ENCODE assay signal across 12 mouse cellular contexts in the genomic region with DNA sequence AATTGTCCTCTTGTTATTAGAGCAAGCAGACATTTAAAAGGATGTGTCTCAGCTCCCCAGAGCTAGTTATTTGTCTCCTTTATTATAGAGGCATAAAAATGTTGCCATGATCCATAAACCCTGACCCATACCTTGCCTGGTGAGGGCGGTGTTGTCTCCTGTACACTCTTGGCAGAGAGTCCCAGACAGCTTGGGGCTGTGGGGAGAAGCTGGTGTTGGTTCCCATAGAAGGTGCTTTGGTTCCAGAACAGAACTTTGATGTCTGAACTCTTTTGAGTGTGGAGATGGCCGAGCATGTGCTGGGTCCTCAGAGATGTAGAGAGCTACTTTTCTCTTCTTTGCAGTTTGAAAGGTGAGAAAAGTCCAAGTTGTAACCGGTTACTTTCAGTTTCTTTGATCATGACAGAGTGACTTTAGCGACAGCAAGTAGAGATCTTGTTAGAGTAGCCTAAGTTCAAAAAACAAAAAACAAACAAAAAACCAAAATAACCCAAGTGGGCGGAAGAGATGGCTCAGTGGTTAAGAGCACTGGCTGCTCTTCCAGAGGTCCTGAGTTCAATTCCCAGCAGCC. TPM values are rescaled to one million over a fixed set of nuclear protein-coding genes. Genes with fewer than 3 reads are reported as not detected.
DNase-seq lines count a peak whose midpoint lies in the region; ATAC-seq and TF ChIP-seq lines count a peak whose summit lies in the region.
"Had no signal": no experiment of that assay in that cellular context is flagged by ENCODE, and none has a peak within 500 bp of the region (broad histone marks: within the 10 kb centered on the region; RNA-seq: fewer than 3 reads in every experiment).

A gene (minus strand): TSS at position 224 of the 571 bp plus-strand sequence.

- peak within 1 kb of the TSS; percentile 91; the same call in 1 of the 2 replicates for H3K4me3 ChIP-seq in heart, embryonic 15.5 days
- H3K4me3 ChIP-seq in thymus, adult 2 months (ENCODE audit: control insufficient read depth, insufficient read depth, low read length), result peak within 1 kb of the TSS; percentile 18; the same call in 1 of the 2 replicates
- H3K4me3 ChIP-seq in midbrain, embryonic 11.5 days (ENCODE audit: low read depth, low read length), result no peak within 1 kb of the TSS

- peaks cover 32% of the 10 kb centered on the region for H3K4me1 ChIP-seq in heart, embryonic 15.5 days (replicated peaks)
- peaks cover 40% of the 10 kb centered on the region for H3K4me1 ChIP-seq in thymus, adult 2 months (replicated peaks; ENCODE audit: control insufficient read depth, insufficient read depth, low read length)
- H3K4me1 ChIP-seq in midbrain, embryonic 11.5 days (ENCODE audit: control insufficient read depth, insufficient read depth, low read length), result peaks cover 11% of the 10 kb centered on the region

- TF ChIP-seq CTCF in thymus, adult 2 months (IDR thresholded peaks at IDR 0.05; ENCODE audit: borderline replicate concordance, control insufficient read depth, extremely low read depth, insufficient read depth, low read length, poor library complexity), result no peak

- intact Hi-C loops in left cerebral cortex, postnatal 4 days (cut with DNase I), result no loop called here

- H3K4me2 ChIP-seq in heart, embryonic 15.5 days, result peak within 1 kb of the TSS; percentile 92; the same call in 1 of the 2 replicates
- H3K4me2 ChIP-seq in midbrain, embryonic 11.5 days, result no peak within 1 kb of the TSS

- no peaks in the 10 kb centered on the region for H3K27me3 ChIP-seq in heart, embryonic 15.5 days
- H3K27me3 ChIP-seq in thymus, adult 2 months (ENCODE audit: control insufficient read depth, insufficient read depth, low read length), result no peaks in the 10 kb centered on the region
- no peaks in the 10 kb centered on the region for H3K27me3 ChIP-seq in midbrain, embryonic 11.5 days (ENCODE audit: control insufficient read depth, insufficient read depth, low read length)

- no peak for TF ChIP-seq POLR2A in thymus, adult 2 months (IDR thresholded peaks at IDR 0.05; ENCODE audit: control insufficient read depth, extremely low read depth, insufficient read depth, low read length, poor library complexity)

- H3K36me3 ChIP-seq in heart, embryonic 15.5 days, result no peaks in the 10 kb centered on the region
- no peaks in the 10 kb centered on the region for H3K36me3 ChIP-seq in thymus, adult 2 months (ENCODE audit: control insufficient read depth, insufficient read depth, low read length)
- H3K36me3 ChIP-seq in midbrain, embryonic 11.5 days (ENCODE audit: control insufficient read depth, insufficient read depth, low read length), result no peaks in the 10 kb centered on the region

- H3K9ac ChIP-seq in heart, embryonic 15.5 days, result no peak within 1 kb of the TSS
- H3K9ac ChIP-seq in midbrain, embryonic 11.5 days (ENCODE audit: low read length), result no peak within 1 kb of the TSS

- no peak for DNase-seq in heart, adult 18-20 months
- peak; percentile 29 for DNase-seq in thymus, adult 2 months
- no peak for DNase-seq in thymus, adult 18-20 months
- DNase-seq in midbrain, embryonic 11.5 days (ENCODE audit: low spot score, missing footprints), result peak; percentile 75
- DNase-seq in adrenal gland, postnatal 14 days, result no peak
- DNase-seq in cerebellum, adult 8-10 months, result no peak
- no peak for DNase-seq in left cerebral cortex, postnatal 4 days
- DNase-seq: gastrocnemius, postnatal 25 days; right cerebral cortex, postnatal 25 days had no signal

- no peak for ATAC-seq in heart, embryonic 15.5 days (replicated peaks; ENCODE audit: insufficient number of reproducible peaks, insufficient read depth, low FRiP score, low read depth)
- no peak for ATAC-seq in midbrain, embryonic 11.5 days (ENCODE audit: low FRiP score)

- no peaks in the 10 kb centered on the region for H3K9me3 ChIP-seq in heart, embryonic 15.5 days (replicated peaks)
- no peaks in the 10 kb centered on the region for H3K9me3 ChIP-seq in midbrain, embryonic 11.5 days (ENCODE audit: control insufficient read depth, low read length)

- WGBS in heart, embryonic 15.5 days, result 82% methylated on average over 5 of the region's 5 CpGs
- WGBS in thymus, adult 2 months, result 22% methylated on average over 5 of the region's 5 CpGs
- WGBS in midbrain, embryonic 11.5 days, result 91% methylated on average over 5 of the region's 5 CpGs

- peak within 1 kb of the TSS; percentile 73; the same call in 1 of the 2 replicates for H3K27ac ChIP-seq in heart, embryonic 15.5 days
- peak within 1 kb of the TSS; percentile 78 for H3K27ac ChIP-seq in thymus, adult 2 months (ENCODE audit: control insufficient read depth, insufficient read depth, low read length)
- no peak within 1 kb of the TSS for H3K27ac ChIP-seq in midbrain, embryonic 11.5 days (ENCODE audit: low read depth, low read length)

RNA-seq across cellular contexts. Expression of the gene that starts here (rescaled TPM):
- 0.62 and 1.0 TPM in 2 replicates for polyA plus RNA-seq in heart, embryonic 15.5 days (2015; fragmentation: Nextera tagmentation; extraction: Ambion mirVana)
- not detected for total RNA-seq in heart, adult 18-20 months (2021)
- polyA plus RNA-seq in thymus, adult 2 months (2012; rRNA removed), result 0.49 and 0.62 TPM in 2 replicates
- polyA plus RNA-seq in midbrain, embryonic 11.5 days (2014; fragmentation: Nextera tagmentation; extraction: Ambion mirVana), result 0.14 and 0.51 TPM in 2 replicates
- not detected in 2 replicates for total RNA-seq in adrenal gland, postnatal 14 days (2021)
- not detected for total RNA-seq in left cerebral cortex, postnatal 4 days (2021)
- total RNA-seq: gastrocnemius, postnatal 25 days; layer of hippocampus, postnatal 14 days; megakaryocyte-erythroid progenitor cell, adult 5-6 weeks had no signal

Comparison
In these comparisons a context has a peak if more than half of its experiments do, and no peak if none do; other contexts are left out.
1. Peak in DNase-seq, H3K4me3 ChIP-seq and H3K27ac ChIP-seq in thymus, adult 2 months; RNA of the gene not detected or under 1 TPM.
2. Peak in DNase-seq in midbrain, embryonic 11.5 days; RNA of the gene not detected or under 1 TPM.